Mouse (Mus musculus): ENCODE results near the gene Slc19a2. TPM values are rescaled to one million over a fixed set of nuclear protein-coding genes. Genes with fewer than 3 reads are reported as not detected.

The Slc19a2 gene
- total and polyA plus RNA-seq, 3 experiments, result 10.2 to 37.8 (median 22.4) TPM

- peaks cover 8% of the 10 kb centered on the region for H3K36me3 ChIP-seq (replicated peaks)
- TF ChIP-seq POLR2AphosphoS5 (IDR thresholded peaks at IDR 0.05; ENCODE audit: insufficient replicate concordance, low read depth, low read length) (no peak), TAL1 (conservative IDR thresholded peaks at IDR 0.05; ENCODE audit: low read depth, low read length) (no peak), GATA2 (IDR thresholded peaks at IDR 0.05; ENCODE audit: borderline replicate concordance, low read depth, low read length) (no peak), GATA1 (IDR thresholded peaks at IDR 0.05; ENCODE audit: borderline replicate concordance, low read length) (no peak), CTCF (IDR thresholded peaks at IDR 0.05; ENCODE audit: low read depth, low read length) (no peak)
- no peak for ATAC-seq (ENCODE audit: extremely low read depth, insufficient number of reproducible peaks, low FRiP score, poor library complexity, severe bottlenecking)
- DNase-seq (ENCODE audit: low spot score), result no peak
- no peaks in the 10 kb centered on the region for H3K9me3 ChIP-seq (replicated peaks)
- no peaks in the 10 kb centered on the region for H3K27me3 ChIP-seq (ENCODE audit: insufficient read depth, low read length)
- H3K4me1 ChIP-seq (ENCODE audit: insufficient read depth, low read depth, low read length), result peaks cover 37% of the 10 kb centered on the region
- peak overlapping the region; percentile 92 for H3K4me3 ChIP-seq (ENCODE audit: low read depth, low read length)
These were observed 875 bp upstream of the Slc19a2 start for GRCm38 (mm10) chr1:164247971-164248370.

GRCm38 (mm10) chr1:164249332-164249711, 476 bp downstream of the Slc19a2 start:
- peaks cover 14% of the 10 kb centered on the region for H3K36me3 ChIP-seq (replicated peaks)
- no peak for DNase-seq (ENCODE audit: low spot score)
- no peaks in the 10 kb centered on the region for H3K27me3 ChIP-seq (ENCODE audit: insufficient read depth, low read length)
- peaks cover 48% of the 10 kb centered on the region for H3K4me1 ChIP-seq (ENCODE audit: insufficient read depth, low read depth, low read length)
- H3K9me3 ChIP-seq (replicated peaks), result no peaks in the 10 kb centered on the region
- H3K4me3 ChIP-seq (ENCODE audit: low read depth, low read length), result peak overlapping the region; percentile 92
- no peak for ATAC-seq (ENCODE audit: extremely low read depth, insufficient number of reproducible peaks, low FRiP score, poor library complexity, severe bottlenecking)
- TF ChIP-seq CTCF (IDR thresholded peaks at IDR 0.05; ENCODE audit: low read depth, low read length), result no peak
- TF ChIP-seq POLR2AphosphoS5 (IDR thresholded peaks at IDR 0.05; ENCODE audit: insufficient replicate concordance, low read depth, low read length), result no peak

GRCm38 (mm10) chr1:164250391-164251150, 1.7 kb downstream of the Slc19a2 start:
- Histone ChIP-seq H3K4me3 (ENCODE audit: low read depth, low read length) (peak overlapping the region; percentile 92), H3K36me3 (replicated peaks) (peaks cover 24% of the 10 kb centered on the region), H3K9me3 (replicated peaks) (no peaks in the 10 kb centered on the region), H3K27me3 (ENCODE audit: insufficient read depth, low read length) (no peaks in the 10 kb centered on the region), H3K4me1 (ENCODE audit: insufficient read depth, low read depth, low read length) (peaks cover 57% of the 10 kb centered on the region)
- DNase-seq (ENCODE audit: low spot score) (peak; percentile 30), ATAC-seq (ENCODE audit: extremely low read depth, insufficient number of reproducible peaks, low FRiP score, poor library complexity, severe bottlenecking) (peak; percentile 50)
- no peak for TF ChIP-seq CTCF (IDR thresholded peaks at IDR 0.05; ENCODE audit: low read depth, low read length)
- TF ChIP-seq POLR2AphosphoS5 (IDR thresholded peaks at IDR 0.05; ENCODE audit: insufficient replicate concordance, low read depth, low read length), result no peak
- TF ChIP-seq GATA1 (IDR thresholded peaks at IDR 0.05; ENCODE audit: borderline replicate concordance, low read length), result no peak
- TF ChIP-seq TAL1 (conservative IDR thresholded peaks at IDR 0.05; ENCODE audit: low read depth, low read length), result no peak
- no peak for TF ChIP-seq GATA2 (IDR thresholded peaks at IDR 0.05; ENCODE audit: borderline replicate concordance, low read depth, low read length)

- peaks cover 57% of the 10 kb centered on the region for H3K4me1 ChIP-seq (ENCODE audit: insufficient read depth, low read depth, low read length)
- TF ChIP-seq GATA1 (IDR thresholded peaks at IDR 0.05; ENCODE audit: borderline replicate concordance, low read length), result no peak
- no peak for TF ChIP-seq TAL1 (conservative IDR thresholded peaks at IDR 0.05; ENCODE audit: low read depth, low read length)
- TF ChIP-seq CTCF (IDR thresholded peaks at IDR 0.05; ENCODE audit: low read depth, low read length), result no peak
- TF ChIP-seq GATA2 (IDR thresholded peaks at IDR 0.05; ENCODE audit: borderline replicate concordance, low read depth, low read length), result no peak
- no peak for TF ChIP-seq POLR2AphosphoS5 (IDR thresholded peaks at IDR 0.05; ENCODE audit: insufficient replicate concordance, low read depth, low read length)
- H3K4me3 ChIP-seq (ENCODE audit: low read depth, low read length), result no peak overlapping the region; the same call in 1 of the 2 replicates
- peaks cover 30% of the 10 kb centered on the region for H3K36me3 ChIP-seq (replicated peaks)
- DNase-seq (ENCODE audit: low spot score) (no peak), ATAC-seq (ENCODE audit: extremely low read depth, insufficient number of reproducible peaks, low FRiP score, poor library complexity, severe bottlenecking) (no peak)
- no peaks in the 10 kb centered on the region for H3K9me3 ChIP-seq (replicated peaks)
- no peaks in the 10 kb centered on the region for H3K27me3 ChIP-seq (ENCODE audit: insufficient read depth, low read length)
These were observed 2.6 kb downstream of the Slc19a2 start for GRCm38 (mm10) chr1:164251438-164251837.

GRCm38 (mm10) chr1:164252551-164252950, 3.7 kb downstream of the Slc19a2 start:
- no peak for ATAC-seq (ENCODE audit: extremely low read depth, insufficient number of reproducible peaks, low FRiP score, poor library complexity, severe bottlenecking)

DNA sequence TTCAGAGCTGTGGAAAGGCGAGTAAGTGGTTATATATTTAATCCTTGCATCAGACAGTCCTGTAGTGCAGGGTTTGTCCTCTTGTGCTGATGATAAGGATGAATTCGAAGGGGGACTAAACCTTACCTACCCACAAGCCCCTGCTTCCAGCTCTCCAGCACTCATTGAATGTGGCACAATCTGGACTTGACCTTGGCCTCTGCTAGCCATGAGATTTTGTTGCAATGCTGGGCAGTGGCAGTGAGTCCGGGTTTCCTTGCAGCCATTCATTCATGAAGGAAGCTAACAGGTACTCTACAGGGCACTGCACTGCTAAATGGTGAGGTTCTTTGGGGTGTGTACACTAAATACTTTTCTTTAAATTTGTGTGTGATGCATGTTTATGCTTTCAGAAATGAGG, 6.0 kb downstream of the Slc19a2 start:
- Histone ChIP-seq H3K4me3 (ENCODE audit: low read depth, low read length) (no peak overlapping the region), H3K4me1 (ENCODE audit: insufficient read depth, low read depth, low read length) (peaks cover 51% of the 10 kb centered on the region), H3K36me3 (replicated peaks) (peaks cover 62% of the 10 kb centered on the region), H3K9me3 (replicated peaks) (no peaks in the 10 kb centered on the region), H3K27me3 (ENCODE audit: insufficient read depth, low read length) (no peaks in the 10 kb centered on the region)
- ATAC-seq (ENCODE audit: extremely low read depth, insufficient number of reproducible peaks, low FRiP score, poor library complexity, severe bottlenecking) (no peak), DNase-seq (ENCODE audit: low spot score) (no peak)
- no peak for TF ChIP-seq CTCF (IDR thresholded peaks at IDR 0.05; ENCODE audit: low read depth, low read length)
- TF ChIP-seq GATA2 (IDR thresholded peaks at IDR 0.05; ENCODE audit: borderline replicate concordance, low read depth, low read length), result no peak
- no peak for TF ChIP-seq GATA1 (IDR thresholded peaks at IDR 0.05; ENCODE audit: borderline replicate concordance, low read length)
- TF ChIP-seq TAL1 (conservative IDR thresholded peaks at IDR 0.05; ENCODE audit: low read depth, low read length), result no peak

More at GRCm38 (mm10) chr1:164252551-164252950, 3.7 kb downstream of the Slc19a2 start:
- Histone ChIP-seq H3K27me3 (ENCODE audit: insufficient read depth, low read length) (no peaks in the 10 kb centered on the region), H3K4me3 (ENCODE audit: low read depth, low read length) (no peak overlapping the region), H3K9me3 (replicated peaks) (no peaks in the 10 kb centered on the region), H3K36me3 (replicated peaks) (peaks cover 41% of the 10 kb centered on the region), H3K4me1 (ENCODE audit: insufficient read depth, low read depth, low read length) (peaks cover 51% of the 10 kb centered on the region)
- TF ChIP-seq GATA1 (IDR thresholded peaks at IDR 0.05; ENCODE audit: borderline replicate concordance, low read length) (no peak), CTCF (IDR thresholded peaks at IDR 0.05; ENCODE audit: low read depth, low read length) (no peak), TAL1 (conservative IDR thresholded peaks at IDR 0.05; ENCODE audit: low read depth, low read length) (no peak), GATA2 (IDR thresholded peaks at IDR 0.05; ENCODE audit: borderline replicate concordance, low read depth, low read length) (no peak), POLR2AphosphoS5 (IDR thresholded peaks at IDR 0.05; ENCODE audit: insufficient replicate concordance, low read depth, low read length) (no peak)
- DNase-seq (ENCODE audit: low spot score), result no peak
